ENCODE assay signal across 8 mouse cellular contexts in genomic region chr8:75217969-75218368, GRCm38 (mm10). TPM values are rescaled to one million over a fixed set of nuclear protein-coding genes. Genes with fewer than 3 reads are reported as not detected.
DNase-seq lines count a peak whose midpoint lies in the region; ATAC-seq lines count a peak whose summit lies in the region.

No protein-coding gene starts in this region.

- H3K4me1 ChIP-seq in midbrain, embryonic 11.5 days (ENCODE audit: control insufficient read depth, insufficient read depth, low read length) = peaks cover 7% of the 10 kb centered on the region
- H3K4me1 ChIP-seq in midbrain, embryonic 15.5 days = peaks cover 5% of the 10 kb centered on the region
- peaks cover 6% of the 10 kb centered on the region; the same call in 1 of the 2 replicates for H3K4me1 ChIP-seq in midbrain, embryonic 14.5 days (ENCODE audit: control insufficient read depth, insufficient read depth, low read length)

- H3K4me3 ChIP-seq in midbrain, embryonic 11.5 days (ENCODE audit: low read depth, low read length) = no peak overlapping the region
- H3K4me3 ChIP-seq in midbrain, embryonic 15.5 days = no peak overlapping the region
- no peak overlapping the region for H3K4me3 ChIP-seq in midbrain, embryonic 14.5 days (replicated peaks; ENCODE audit: low read depth, low read length)

- ATAC-seq in midbrain, embryonic 11.5 days (ENCODE audit: low FRiP score) = peak; percentile 15; the same call in 1 of the 2 replicates
- ATAC-seq in midbrain, embryonic 15.5 days (replicated peaks) = no peak
- ATAC-seq in midbrain, embryonic 14.5 days (ENCODE audit: low FRiP score, low TSS enrichment) = no peak

- H3K27ac ChIP-seq in midbrain, embryonic 11.5 days (ENCODE audit: low read depth, low read length) = no peak overlapping the region
- no peak overlapping the region for H3K27ac ChIP-seq in midbrain, embryonic 15.5 days
- H3K27ac ChIP-seq in midbrain, embryonic 14.5 days (replicated peaks; ENCODE audit: low read depth, low read length) = no peak overlapping the region

- no peaks in the 10 kb centered on the region for H3K36me3 ChIP-seq in midbrain, embryonic 11.5 days (ENCODE audit: control insufficient read depth, insufficient read depth, low read length)
- no peaks in the 10 kb centered on the region for H3K36me3 ChIP-seq in midbrain, embryonic 15.5 days (replicated peaks)
- H3K36me3 ChIP-seq in midbrain, embryonic 14.5 days (ENCODE audit: control insufficient read depth, insufficient read depth, low read length) = no peaks in the 10 kb centered on the region

- H3K4me2 ChIP-seq in midbrain, embryonic 11.5 days = no peak overlapping the region
- no peak overlapping the region for H3K4me2 ChIP-seq in midbrain, embryonic 15.5 days
- H3K4me2 ChIP-seq in midbrain, embryonic 14.5 days (ENCODE audit: low read length) = no peak overlapping the region

- peaks cover 30% of the 10 kb centered on the region for H3K27me3 ChIP-seq in midbrain, embryonic 11.5 days (ENCODE audit: control insufficient read depth, insufficient read depth, low read length)
- peaks cover 37% of the 10 kb centered on the region for H3K27me3 ChIP-seq in midbrain, embryonic 15.5 days (replicated peaks)
- peaks cover 35% of the 10 kb centered on the region for H3K27me3 ChIP-seq in midbrain, embryonic 14.5 days (ENCODE audit: control insufficient read depth, insufficient read depth, low read length)

- intact Hi-C loops in heart, postnatal 36 days (cut with DNase I) = loop anchor here (1.0 to 10.0 kb wide), 4 partner anchors 54 to 223 kb away; partner anchors contain the start of gene Hmgxb4

- DNase-seq in midbrain, embryonic 11.5 days (ENCODE audit: low spot score, missing footprints) = peak; percentile 88
- peak; percentile 69 for DNase-seq in adrenal gland, adult 2 months
- peak; percentile 88 for DNase-seq in embryo, embryonic 10 days (ENCODE audit: low spot score)
- DNase-seq in heart, postnatal 36 days = peak; percentile 69 to 71
- peak; percentile 41 to 60 for DNase-seq in layer of hippocampus, postnatal 36 days
- DNase-seq in midbrain, embryonic 14.5 days = peak; percentile 86
- DNase-seq in thymus, postnatal 25 days = peak; percentile 41

- no peak overlapping the region for H3K9ac ChIP-seq in midbrain, embryonic 11.5 days (ENCODE audit: low read length)
- no peak overlapping the region for H3K9ac ChIP-seq in midbrain, embryonic 15.5 days
- H3K9ac ChIP-seq in midbrain, embryonic 14.5 days (replicated peaks; ENCODE audit: low read length) = no peak overlapping the region

- no peaks in the 10 kb centered on the region for H3K9me3 ChIP-seq in midbrain, embryonic 11.5 days (ENCODE audit: control insufficient read depth, low read length)
- H3K9me3 ChIP-seq in midbrain, embryonic 15.5 days = no peaks in the 10 kb centered on the region
- H3K9me3 ChIP-seq in midbrain, embryonic 14.5 days (ENCODE audit: control insufficient read depth, low read length) = no peaks in the 10 kb centered on the region

- 18% methylated on average over 4 of the region's 4 CpGs for WGBS in midbrain, embryonic 11.5 days
- WGBS in midbrain, embryonic 15.5 days = 19% methylated on average over 4 of the region's 4 CpGs
- WGBS in midbrain, embryonic 14.5 days = 18% methylated on average over 4 of the region's 4 CpGs

RNA-seq across cellular contexts. Expression of gene Rasd2, which starts 4.2 kb away (rescaled TPM):
- 0.12 TPM in 2 replicates for polyA plus RNA-seq in midbrain, embryonic 11.5 days (2014; fragmentation: Nextera tagmentation; extraction: Ambion mirVana)
- 3.3 and 4.2 TPM in 2 replicates for polyA plus RNA-seq in midbrain, embryonic 15.5 days (2015; fragmentation: Nextera tagmentation; extraction: Ambion mirVana)
- 1 to 10 TPM; 1.5 to 4.8 TPM for total RNA-seq in adrenal gland, adult 2 months (2021)
- 2.9 and 3.3 TPM in 2 replicates for polyA plus RNA-seq in adrenal gland, adult 2 months (2012; rRNA removed)
- total RNA-seq in heart, postnatal 36 days (2021) = 1 to 10 TPM; 3.1 to 4.7 TPM
- 10 to 100 TPM; 65.5 to 79.8 TPM for total RNA-seq in layer of hippocampus, postnatal 36 days (2021)
- 1.9 and 2.4 TPM in 2 replicates for polyA plus RNA-seq in midbrain, embryonic 14.5 days (2014; fragmentation: Nextera tagmentation; extraction: Ambion mirVana)
